Mouse (Mus musculus): ENCODE data around the gene Gdpgp1.

DNA sequence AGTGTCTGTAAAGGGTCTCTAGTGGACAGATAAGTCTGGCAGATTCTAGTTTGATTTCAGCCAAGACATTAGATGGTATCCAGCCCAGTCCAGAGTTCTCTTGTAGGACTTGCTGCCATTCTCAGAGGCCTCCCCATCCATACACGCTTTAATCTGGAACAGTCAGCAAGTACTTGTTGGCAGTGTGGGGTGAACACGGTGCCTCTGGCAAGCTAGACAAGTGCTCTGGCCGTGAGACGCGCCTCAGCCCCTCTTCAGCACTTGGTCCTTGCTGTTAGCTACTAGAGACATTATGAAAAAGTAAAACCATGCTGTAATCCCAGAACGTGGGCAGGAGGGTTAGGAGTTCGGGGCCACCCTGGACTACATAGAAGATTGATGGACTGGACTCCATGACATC lies 19.1 kb upstream of the Gdpgp1 start:
- no peak for TF ChIP-seq POLR2A (IDR thresholded peaks at IDR 0.05; ENCODE audit: insufficient read depth, low read length)
- no peak for TF ChIP-seq CTCF (IDR thresholded peaks at IDR 0.05; ENCODE audit: low read depth, low read length)
- TF ChIP-seq EP300 (IDR thresholded peaks at IDR 0.05; ENCODE audit: insufficient read depth, low read depth, low read length): no peak
